Mouse (Mus musculus): ENCODE data around the gene Rab11b. TPM values are rescaled to one million over a fixed set of nuclear protein-coding genes. Genes with fewer than 3 reads are reported as not detected.
A peak's percentile ranks its signal among the peaks of the same experiment; 100 is the strongest.

Gene Rab11b
- polyA plus RNA-seq, 1 experiment from 2014 or later, result 277 TPM

DNA sequence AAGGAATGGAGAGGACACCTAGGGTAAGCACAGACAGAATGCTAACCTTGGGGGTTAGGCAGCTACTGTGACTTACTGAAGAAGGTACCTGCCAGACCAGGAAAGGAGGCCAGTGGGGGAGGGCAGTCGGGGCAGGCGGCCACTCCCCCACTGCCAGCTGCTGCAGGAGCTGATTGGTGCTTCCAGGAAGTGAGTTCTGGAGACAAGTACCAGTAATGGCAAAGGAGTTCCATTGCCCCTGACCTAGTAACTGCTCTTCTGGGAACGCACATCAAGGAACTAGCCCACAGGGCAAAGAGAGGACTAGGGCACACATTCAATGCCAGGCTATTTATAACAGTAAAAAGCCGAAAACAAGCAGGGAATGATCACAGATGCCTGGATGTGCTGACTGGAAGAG, 3.1 kb downstream of the Rab11b start:
- no peaks in the 10 kb centered on the region for H3K36me3 ChIP-seq (ENCODE audit: control insufficient read depth, insufficient read depth, low read length)
- H3K4me2 ChIP-seq (ENCODE audit: low read depth, severe bottlenecking), result no peak overlapping the region
- DNase-seq (ENCODE audit: low spot score), result no peak
- no peak overlapping the region for H3K27ac ChIP-seq (replicated peaks; ENCODE audit: low read depth, low read length)
- H3K27me3 ChIP-seq (ENCODE audit: control insufficient read depth, insufficient read depth, low read length), result no peaks in the 10 kb centered on the region
- 68% methylated on average over 4 of the region's 4 CpGs for WGBS
- H3K9me3 ChIP-seq (ENCODE audit: control insufficient read depth, low read length), result no peaks in the 10 kb centered on the region
- no peak overlapping the region for H3K4me3 ChIP-seq (ENCODE audit: low read depth, low read length)
- peaks cover 13% of the 10 kb centered on the region for H3K4me1 ChIP-seq (ENCODE audit: control insufficient read depth, insufficient read depth, low read length)
- H3K9ac ChIP-seq (ENCODE audit: low read length), result peak overlapping the region; percentile 30
- no peak for ATAC-seq (ENCODE audit: insufficient number of reproducible peaks, low FRiP score, low TSS enrichment, low read depth)

DNA sequence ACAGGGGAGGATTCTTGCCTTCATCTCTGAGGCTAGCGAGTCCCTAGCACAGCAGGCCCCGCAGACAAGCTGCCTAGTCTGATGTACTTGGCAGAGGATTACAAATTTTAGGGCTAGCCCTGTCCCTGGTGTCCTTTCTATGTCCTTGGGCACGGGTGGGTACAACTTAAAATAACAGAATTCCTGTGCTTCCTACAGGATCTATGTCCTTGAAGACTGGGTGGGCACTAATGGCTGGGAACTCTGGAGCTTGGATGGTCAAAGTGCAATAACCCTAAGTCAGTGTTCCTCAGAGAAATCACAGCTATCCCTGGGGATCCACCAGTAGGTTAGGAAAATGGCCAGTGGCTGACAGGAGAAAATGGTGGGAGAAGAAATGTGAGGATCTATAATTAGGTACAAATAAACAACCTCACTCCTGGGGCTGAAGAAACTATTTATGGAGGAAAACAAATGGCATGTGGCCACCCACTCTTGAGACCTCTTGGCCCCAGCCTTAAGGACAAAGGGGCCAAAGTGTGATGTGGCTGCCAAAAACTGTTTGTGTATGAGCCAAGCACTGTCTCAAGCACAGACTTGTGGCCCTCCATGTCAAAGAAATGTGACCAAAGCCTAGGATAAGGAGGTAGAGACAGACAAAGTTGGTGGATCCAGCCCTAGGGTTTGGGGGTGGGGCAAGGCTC, 4.1 kb downstream of the Rab11b start:
- Histone ChIP-seq H3K4me1 (ENCODE audit: control insufficient read depth, insufficient read depth, low read length) (peaks cover 13% of the 10 kb centered on the region), H3K27ac (replicated peaks; ENCODE audit: low read depth, low read length) (no peak overlapping the region), H3K4me3 (ENCODE audit: low read depth, low read length) (no peak overlapping the region), H3K9ac (ENCODE audit: low read length) (no peak overlapping the region), H3K27me3 (ENCODE audit: control insufficient read depth, insufficient read depth, low read length) (no peaks in the 10 kb centered on the region), H3K4me2 (ENCODE audit: low read depth, severe bottlenecking) (no peak overlapping the region), H3K9me3 (ENCODE audit: control insufficient read depth, low read length) (no peaks in the 10 kb centered on the region), H3K36me3 (ENCODE audit: control insufficient read depth, insufficient read depth, low read length) (peaks cover 3% of the 10 kb centered on the region; the same call in 1 of the 2 replicates)
- WGBS, result 87% methylated on average over 3 of the region's 3 CpGs
- ATAC-seq (ENCODE audit: insufficient number of reproducible peaks, low FRiP score, low TSS enrichment, low read depth) (no peak), DNase-seq (ENCODE audit: low spot score) (no peak)

- DNase-seq (ENCODE audit: low spot score) (no peak), ATAC-seq (ENCODE audit: insufficient number of reproducible peaks, low FRiP score, low TSS enrichment, low read depth) (no peak)
- Histone ChIP-seq H3K9me3 (ENCODE audit: control insufficient read depth, low read length) (no peaks in the 10 kb centered on the region), H3K4me3 (ENCODE audit: low read depth, low read length) (no peak overlapping the region), H3K4me2 (ENCODE audit: low read depth, severe bottlenecking) (no peak overlapping the region), H3K9ac (ENCODE audit: low read length) (no peak overlapping the region), H3K36me3 (ENCODE audit: control insufficient read depth, insufficient read depth, low read length) (peaks cover 4% of the 10 kb centered on the region; the same call in 1 of the 2 replicates), H3K27me3 (ENCODE audit: control insufficient read depth, insufficient read depth, low read length) (no peaks in the 10 kb centered on the region), H3K4me1 (ENCODE audit: control insufficient read depth, insufficient read depth, low read length) (peaks cover 13% of the 10 kb centered on the region), H3K27ac (replicated peaks; ENCODE audit: low read depth, low read length) (no peak overlapping the region)
- 91% methylated on average over 10 of the region's 10 CpGs for WGBS
Measured at GRCm38 (mm10) chr17:33755418-33756107, 4.8 kb downstream of the Rab11b start.

GRCm38 (mm10) chr17:33754656-33755055, 5.7 kb downstream of the Rab11b start:
- Histone ChIP-seq H3K9me3 (ENCODE audit: control insufficient read depth, low read length) (no peaks in the 10 kb centered on the region), H3K27me3 (ENCODE audit: control insufficient read depth, insufficient read depth, low read length) (no peaks in the 10 kb centered on the region), H3K4me3 (ENCODE audit: low read depth, low read length) (no peak overlapping the region), H3K27ac (replicated peaks; ENCODE audit: low read depth, low read length) (no peak overlapping the region), H3K4me2 (ENCODE audit: low read depth, severe bottlenecking) (no peak overlapping the region), H3K9ac (ENCODE audit: low read length) (no peak overlapping the region), H3K36me3 (ENCODE audit: control insufficient read depth, insufficient read depth, low read length) (peaks cover 4% of the 10 kb centered on the region; the same call in 1 of the 2 replicates), H3K4me1 (ENCODE audit: control insufficient read depth, insufficient read depth, low read length) (peaks cover 13% of the 10 kb centered on the region)
- DNase-seq (ENCODE audit: low spot score), result no peak
- ATAC-seq (ENCODE audit: insufficient number of reproducible peaks, low FRiP score, low TSS enrichment, low read depth), result no peak
- WGBS, result 77% methylated on average over 1 of the region's 1 CpGs

DNA sequence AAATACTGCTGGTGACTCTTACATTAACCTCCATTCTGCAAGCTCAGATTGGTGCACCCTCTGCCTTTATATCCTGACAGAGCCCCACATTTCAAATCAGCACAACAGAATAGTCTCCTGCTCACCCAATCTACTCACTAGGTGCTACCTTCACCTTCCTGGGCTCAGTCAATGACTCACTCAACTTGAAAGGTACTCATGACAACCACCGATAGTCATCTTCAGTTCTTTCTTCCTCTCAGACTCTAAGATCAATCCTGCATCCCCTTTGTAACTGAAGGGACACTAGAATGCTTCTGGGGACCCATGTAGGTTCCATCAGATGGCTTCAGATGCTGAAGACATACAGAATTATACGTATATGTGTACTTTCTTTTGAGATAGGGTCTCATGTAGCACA, 8.0 kb downstream of the Rab11b start:
- no peak overlapping the region for H3K4me2 ChIP-seq (ENCODE audit: low read depth, severe bottlenecking)
- no peak overlapping the region for H3K4me3 ChIP-seq (ENCODE audit: low read depth, low read length)
- peaks cover 3% of the 10 kb centered on the region for H3K4me1 ChIP-seq (ENCODE audit: control insufficient read depth, insufficient read depth, low read length)
- DNase-seq (ENCODE audit: low spot score), result no peak
- H3K27me3 ChIP-seq (ENCODE audit: control insufficient read depth, insufficient read depth, low read length), result no peaks in the 10 kb centered on the region
- H3K9me3 ChIP-seq (ENCODE audit: control insufficient read depth, low read length), result no peaks in the 10 kb centered on the region
- peaks cover 14% of the 10 kb centered on the region for H3K36me3 ChIP-seq (ENCODE audit: control insufficient read depth, insufficient read depth, low read length)
- H3K9ac ChIP-seq (ENCODE audit: low read length), result no peak overlapping the region
- no peak for ATAC-seq (ENCODE audit: insufficient number of reproducible peaks, low FRiP score, low TSS enrichment, low read depth)
- WGBS, result 95% methylated on average over 2 of the region's 2 CpGs
- no peak overlapping the region for H3K27ac ChIP-seq (replicated peaks; ENCODE audit: low read depth, low read length)

DNA sequence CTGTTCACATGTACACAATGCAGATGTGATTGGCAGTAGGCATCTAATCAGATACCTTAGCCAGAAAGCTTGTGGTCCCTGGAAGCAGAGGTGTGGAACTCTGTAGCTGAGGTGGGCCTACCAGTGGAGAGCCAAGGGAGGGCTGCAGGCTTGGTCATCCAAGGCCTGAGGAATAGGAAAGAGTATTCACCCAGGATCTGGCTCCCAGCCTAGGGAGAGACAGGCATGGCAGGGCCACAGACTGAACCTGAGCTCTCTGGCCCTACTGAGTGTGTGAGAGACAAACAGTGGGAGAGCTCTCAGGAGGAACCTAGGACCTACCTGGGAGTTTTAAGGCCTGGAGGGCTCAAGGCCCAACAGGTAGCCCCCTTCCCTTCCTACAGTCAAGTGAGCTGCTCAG, 9.1 kb downstream of the Rab11b start:
- H3K4me2 ChIP-seq (ENCODE audit: low read depth, severe bottlenecking), result no peak overlapping the region
- H3K9ac ChIP-seq (ENCODE audit: low read length), result no peak overlapping the region
- no peaks in the 10 kb centered on the region; the same call in 1 of the 2 replicates for H3K4me1 ChIP-seq (ENCODE audit: control insufficient read depth, insufficient read depth, low read length)
- H3K9me3 ChIP-seq (ENCODE audit: control insufficient read depth, low read length), result no peaks in the 10 kb centered on the region
- peaks cover 15% of the 10 kb centered on the region for H3K36me3 ChIP-seq (ENCODE audit: control insufficient read depth, insufficient read depth, low read length)
- H3K4me3 ChIP-seq (ENCODE audit: low read depth, low read length), result no peak overlapping the region
- DNase-seq (ENCODE audit: low spot score) (no peak), ATAC-seq (ENCODE audit: insufficient number of reproducible peaks, low FRiP score, low TSS enrichment, low read depth) (no peak)
- no peaks in the 10 kb centered on the region for H3K27me3 ChIP-seq (ENCODE audit: control insufficient read depth, insufficient read depth, low read length)
- no peak overlapping the region for H3K27ac ChIP-seq (replicated peaks; ENCODE audit: low read depth, low read length)

- Histone ChIP-seq H3K27me3 (ENCODE audit: control insufficient read depth, insufficient read depth, low read length) (no peaks in the 10 kb centered on the region), H3K9ac (ENCODE audit: low read length) (no peak overlapping the region), H3K4me3 (ENCODE audit: low read depth, low read length) (no peak overlapping the region), H3K27ac (replicated peaks; ENCODE audit: low read depth, low read length) (no peak overlapping the region), H3K4me1 (ENCODE audit: control insufficient read depth, insufficient read depth, low read length) (no peaks in the 10 kb centered on the region), H3K4me2 (ENCODE audit: low read depth, severe bottlenecking) (no peak overlapping the region), H3K9me3 (ENCODE audit: control insufficient read depth, low read length) (no peaks in the 10 kb centered on the region), H3K36me3 (ENCODE audit: control insufficient read depth, insufficient read depth, low read length) (peaks cover 19% of the 10 kb centered on the region)
- no peak for DNase-seq (ENCODE audit: low spot score)
- ATAC-seq (ENCODE audit: insufficient number of reproducible peaks, low FRiP score, low TSS enrichment, low read depth), result no peak
- 94% methylated on average over 5 of the region's 5 CpGs for WGBS
Measured at GRCm38 (mm10) chr17:33749451-33749850, 10.9 kb downstream of the Rab11b start.

GRCm38 (mm10) chr17:33746011-33746410, 14.3 kb downstream of the Rab11b start:
- no peak for DNase-seq (ENCODE audit: low spot score)
- Histone ChIP-seq H3K27me3 (ENCODE audit: control insufficient read depth, insufficient read depth, low read length) (no peaks in the 10 kb centered on the region), H3K4me2 (ENCODE audit: low read depth, severe bottlenecking) (no peak overlapping the region), H3K27ac (replicated peaks; ENCODE audit: low read depth, low read length) (no peak overlapping the region), H3K36me3 (ENCODE audit: control insufficient read depth, insufficient read depth, low read length) (peaks cover 15% of the 10 kb centered on the region), H3K4me1 (ENCODE audit: control insufficient read depth, insufficient read depth, low read length) (no peaks in the 10 kb centered on the region), H3K4me3 (ENCODE audit: low read depth, low read length) (no peak overlapping the region), H3K9ac (ENCODE audit: low read length) (no peak overlapping the region), H3K9me3 (ENCODE audit: control insufficient read depth, low read length) (no peaks in the 10 kb centered on the region)
- WGBS, result 80% methylated on average over 2 of the region's 2 CpGs
- no peak for ATAC-seq (ENCODE audit: insufficient number of reproducible peaks, low FRiP score, low TSS enrichment, low read depth)
